Mouse (Mus musculus) liver, embryonic 11.5 days (tissue): ENCODE results near the gene Ppp4r4. TPM values are rescaled to one million over a fixed set of nuclear protein-coding genes. Genes with fewer than 3 reads are reported as not detected.
A peak's percentile ranks its signal among the peaks of the same experiment; 100 is the strongest.

Experiments used
- ATAC-seq: fragments of 200-750 bp; cut with Nextera tagmentation; replicated peaks from 2 replicates; pipeline ENCODE4 v1.8.0; 2017; ENCODE audit warnings: moderate number of reproducible peaks, mild to moderate bottlenecking, moderate TSS enrichment, moderate library complexity; ENCODE audit not compliant: low FRiP score
- DNase-seq: peaks from one replicate; pipeline ENCODE4 v3.0.0-alpha.2; 2017; ENCODE audit warnings: low spot score
- H3K27ac ChIP-seq: fragments of 300-500 bp; sonication (generic); 2 replicates; pipeline ENCODE4 v1.5.1; 2014; ENCODE audit warnings: mild to moderate bottlenecking, low read depth, low read length, control low read depth
- H3K27me3 ChIP-seq: fragments of 300-500 bp; sonication (generic); replicated peaks from 2 replicates; pipeline ENCODE4 v1.6.1; 2014; ENCODE audit warnings: low read length, mixed read lengths; ENCODE audit not compliant: control insufficient read depth, insufficient read depth
- H3K36me3 ChIP-seq: fragments of 300-500 bp; sonication (generic); 2 replicates; pipeline ENCODE4 v1.6.1; 2014; ENCODE audit warnings: mild to moderate bottlenecking, low read length, moderate library complexity, mixed read lengths; ENCODE audit not compliant: control insufficient read depth, insufficient read depth
- H3K4me1 ChIP-seq: fragments of 300-500 bp; sonication (generic); replicated peaks from 2 replicates; pipeline ENCODE4 v1.6.1; 2014; ENCODE audit warnings: low read length, mixed read lengths; ENCODE audit not compliant: control insufficient read depth, insufficient read depth
- H3K4me2 ChIP-seq: fragments of 300-500 bp; sonication (generic); 2 replicates; pipeline ENCODE4 v1.6.1; 2014; ENCODE audit warnings: mild to moderate bottlenecking, control low read depth, moderate library complexity
- H3K4me3 ChIP-seq: fragments of 300-500 bp; sonication (generic); 2 replicates; pipeline ENCODE4 v1.5.1; 2014; ENCODE audit warnings: low read depth, low read length, control low read depth
- H3K9ac ChIP-seq: fragments of 300-500 bp; sonication (generic); 2 replicates; pipeline ENCODE4 v1.6.1; 2014; ENCODE audit warnings: low read depth, low read length, control low read depth
- H3K9me3 ChIP-seq: fragments of 300-500 bp; sonication (generic); 2 replicates; pipeline ENCODE4 v1.6.1; 2016; ENCODE audit warnings: low read length, inconsistent platforms, mixed read lengths; ENCODE audit not compliant: control insufficient read depth
- WGBS: fragments of 180-500 bp; shearing (Covaris S2); extraction: QIAGEN DNeasy Blood & Tissue Kit; methylation state at CpG from one replicate; pipeline ENCODE4 v1.1.7; 2014; 5-methylcytosine and 5-hydroxymethylcytosine counted together
- polyA plus RNA-seq: library from polyadenylated mRNA; unstranded; fragments of >200 nt; fragmentation: Nextera tagmentation; extraction: Ambion mirVana; gene quantifications from 2 replicates; pipeline ENCODE4 v1.2.1, GENCODE M21; 2014

Ppp4r4 gene
- polyA plus RNA-seq, 1 experiment from 2014 or later, result 3.2 TPM

DNA sequence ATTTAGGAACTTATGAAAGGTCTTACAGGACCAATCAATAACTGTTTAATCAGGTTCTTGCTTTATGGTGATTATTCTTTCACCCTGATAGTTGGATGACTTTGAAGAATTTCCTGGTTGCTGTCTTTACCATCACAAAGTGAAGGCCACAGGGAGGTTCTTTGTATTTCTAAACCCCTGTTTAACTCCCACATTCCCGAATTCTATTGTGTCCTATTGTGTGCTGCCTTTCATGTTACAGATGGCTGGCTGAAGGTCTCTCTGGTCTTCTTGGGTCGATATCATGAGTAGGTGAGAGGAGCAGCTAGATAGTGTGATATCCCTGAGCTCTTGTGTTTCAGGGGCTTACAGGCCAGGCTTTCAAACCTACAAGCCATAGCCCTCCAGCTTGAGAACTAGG is 15.4 kb downstream of the Ppp4r4 start:
- no peaks in the 10 kb centered on the region for H3K4me1 ChIP-seq
- H3K27me3 ChIP-seq, result no peaks in the 10 kb centered on the region
- no peak overlapping the region for H3K27ac ChIP-seq
- DNase-seq, result no peak
- no peak overlapping the region for H3K4me2 ChIP-seq
- no peak for ATAC-seq
- no peak overlapping the region for H3K4me3 ChIP-seq
- no peaks in the 10 kb centered on the region for H3K9me3 ChIP-seq
- WGBS, result 46% methylated on average over 2 of the region's 2 CpGs
- no peak overlapping the region for H3K9ac ChIP-seq
- H3K36me3 ChIP-seq, result no peaks in the 10 kb centered on the region

DNA sequence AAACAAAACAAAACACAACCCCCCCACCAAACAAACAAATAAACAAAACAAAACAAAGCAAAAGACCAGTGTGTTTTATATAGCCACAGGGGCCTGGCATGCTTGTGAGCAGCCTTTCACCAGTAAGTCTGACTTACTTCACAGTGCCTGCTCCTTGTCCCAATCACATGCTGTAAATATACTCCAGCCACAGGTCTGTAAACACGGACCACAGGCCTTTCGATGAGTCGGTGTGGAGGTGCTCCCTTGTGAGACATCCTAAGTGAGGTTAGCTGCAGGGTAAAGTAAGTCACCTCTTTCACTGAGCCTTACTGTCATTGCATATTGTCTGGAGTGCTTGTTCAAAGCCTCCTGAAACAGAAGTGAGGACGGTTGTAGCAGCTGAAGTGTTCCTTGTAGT is 16.4 kb downstream of the Ppp4r4 start:
- H3K4me2 ChIP-seq, result no peak overlapping the region
- whole genome bisulfite sequencing, result 62% methylated on average over 4 of the region's 4 CpGs
- no peaks in the 10 kb centered on the region for H3K27me3 ChIP-seq
- no peaks in the 10 kb centered on the region for H3K9me3 ChIP-seq
- no peaks in the 10 kb centered on the region for H3K4me1 ChIP-seq
- no peak overlapping the region for H3K9ac ChIP-seq
- no peak overlapping the region for H3K27ac ChIP-seq
- H3K36me3 ChIP-seq, result no peaks in the 10 kb centered on the region
- ATAC-seq (no peak), DNase-seq (no peak)
- no peak overlapping the region for H3K4me3 ChIP-seq

DNA sequence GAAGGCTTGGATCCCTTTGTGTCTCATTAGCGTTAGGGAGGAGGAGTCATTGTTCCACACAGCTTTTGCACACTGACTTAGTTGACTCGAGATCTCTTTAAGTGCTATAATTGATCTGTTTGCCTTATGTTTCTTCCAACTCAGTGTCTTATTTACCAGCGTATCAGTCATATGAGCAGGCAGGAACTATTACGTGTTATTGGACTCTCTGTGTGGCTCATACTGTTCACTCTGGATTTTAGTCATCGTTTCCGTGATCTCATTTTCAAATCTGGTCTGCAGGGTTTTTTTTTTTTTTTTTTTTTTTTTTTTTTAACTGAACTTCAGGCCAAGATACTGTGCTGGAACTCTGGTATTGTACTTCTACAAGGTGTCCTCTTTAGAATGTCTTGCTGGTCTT is 18.0 kb downstream of the Ppp4r4 start:
- DNase-seq (no peak), ATAC-seq (no peak)
- Histone ChIP-seq H3K9ac (no peak overlapping the region), H3K27ac (no peak overlapping the region), H3K4me1 (no peaks in the 10 kb centered on the region), H3K36me3 (no peaks in the 10 kb centered on the region), H3K9me3 (no peaks in the 10 kb centered on the region), H3K4me3 (no peak overlapping the region), H3K27me3 (no peaks in the 10 kb centered on the region), H3K4me2 (no peak overlapping the region)
- WGBS, result 82% methylated on average over 6 of the region's 6 CpGs

DNA sequence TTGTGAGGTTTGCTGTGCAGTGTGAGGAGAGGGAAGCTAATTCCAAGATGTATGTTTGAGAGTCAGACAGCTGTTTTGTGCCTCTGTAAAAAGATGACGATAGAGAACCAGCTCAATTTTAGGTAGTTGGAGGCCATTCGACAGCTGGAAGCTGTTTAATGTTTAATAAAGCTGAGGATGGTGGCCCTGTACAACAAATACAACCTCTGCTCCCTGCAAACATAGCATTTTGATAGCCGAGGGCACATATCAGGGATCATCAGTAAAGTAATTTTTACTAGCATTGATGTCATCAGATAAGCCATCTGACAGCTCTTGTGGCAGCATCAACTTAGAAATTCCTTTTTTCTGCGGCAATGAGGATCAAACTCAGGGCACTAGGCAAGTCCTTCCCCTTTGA is 19.3 kb downstream of the Ppp4r4 start:
- Histone ChIP-seq H3K4me3 (no peak overlapping the region), H3K27me3 (no peaks in the 10 kb centered on the region), H3K4me2 (no peak overlapping the region; the same call in 1 of the 2 replicates), H3K27ac (no peak overlapping the region; the same call in 1 of the 2 replicates), H3K4me1 (no peaks in the 10 kb centered on the region), H3K9ac (no peak overlapping the region), H3K9me3 (no peaks in the 10 kb centered on the region), H3K36me3 (no peaks in the 10 kb centered on the region)
- DNase-seq (no peak), ATAC-seq (no peak; the same call in 1 of the 2 replicates)
- WGBS, result 63% methylated on average over 4 of the region's 4 CpGs

DNA sequence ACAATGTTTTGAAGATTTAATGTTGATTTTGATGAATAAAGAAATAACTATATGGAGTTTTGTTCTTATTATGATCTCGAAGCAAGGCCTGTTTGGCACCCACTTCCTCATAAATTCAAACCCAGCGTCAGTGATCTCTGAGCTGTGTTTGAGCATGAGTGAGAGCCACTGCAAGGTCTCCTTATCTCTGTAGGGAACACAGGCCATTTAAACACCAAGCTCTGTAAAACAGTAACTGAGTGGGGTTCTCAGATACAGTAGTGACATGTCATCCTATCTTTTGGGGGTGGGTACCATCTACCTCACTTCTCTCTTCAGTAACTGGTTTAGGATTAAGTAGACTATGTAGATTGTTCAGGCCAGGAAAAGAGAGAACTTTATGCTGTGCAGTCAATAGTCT is 20.4 kb downstream of the Ppp4r4 start:
- H3K27ac ChIP-seq, result no peak overlapping the region
- 59% methylated on average over 2 of the region's 2 CpGs for WGBS
- no peak overlapping the region for H3K4me3 ChIP-seq
- DNase-seq (no peak), ATAC-seq (peak; percentile 37; the same call in 1 of the 2 replicates)
- no peak overlapping the region for H3K9ac ChIP-seq
- H3K4me1 ChIP-seq, result no peaks in the 10 kb centered on the region
- H3K36me3 ChIP-seq, result no peaks in the 10 kb centered on the region
- H3K27me3 ChIP-seq, result no peaks in the 10 kb centered on the region
- no peak overlapping the region for H3K4me2 ChIP-seq
- H3K9me3 ChIP-seq, result no peaks in the 10 kb centered on the region

DNA sequence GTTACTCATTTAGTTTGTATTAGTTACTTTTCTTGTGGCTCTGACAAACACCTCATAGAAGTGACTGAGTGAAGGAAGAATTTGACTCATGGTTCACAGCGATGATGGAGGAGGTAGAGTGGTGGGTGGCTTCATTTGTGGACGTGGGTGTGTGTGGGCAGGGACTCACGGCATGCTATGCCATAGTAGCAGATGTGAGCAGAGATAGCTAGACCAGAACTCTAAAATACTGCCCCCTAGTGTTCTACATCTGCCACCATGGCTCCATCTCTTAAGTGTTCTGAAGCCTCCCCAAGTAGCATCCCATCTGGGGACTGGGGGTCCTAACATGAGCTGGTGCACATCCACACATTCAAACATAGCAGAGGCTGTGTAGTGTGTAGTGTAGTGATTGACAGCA is 21.4 kb downstream of the Ppp4r4 start:
- Histone ChIP-seq H3K4me1 (no peaks in the 10 kb centered on the region), H3K27me3 (no peaks in the 10 kb centered on the region), H3K9ac (no peak overlapping the region), H3K36me3 (no peaks in the 10 kb centered on the region), H3K9me3 (no peaks in the 10 kb centered on the region), H3K4me2 (no peak overlapping the region), H3K4me3 (no peak overlapping the region), H3K27ac (no peak overlapping the region)
- no peak for DNase-seq
- ATAC-seq, result peak; percentile 41; the same call in 1 of the 2 replicates
- WGBS, result 60% methylated on average over 3 of the region's 3 CpGs

DNA sequence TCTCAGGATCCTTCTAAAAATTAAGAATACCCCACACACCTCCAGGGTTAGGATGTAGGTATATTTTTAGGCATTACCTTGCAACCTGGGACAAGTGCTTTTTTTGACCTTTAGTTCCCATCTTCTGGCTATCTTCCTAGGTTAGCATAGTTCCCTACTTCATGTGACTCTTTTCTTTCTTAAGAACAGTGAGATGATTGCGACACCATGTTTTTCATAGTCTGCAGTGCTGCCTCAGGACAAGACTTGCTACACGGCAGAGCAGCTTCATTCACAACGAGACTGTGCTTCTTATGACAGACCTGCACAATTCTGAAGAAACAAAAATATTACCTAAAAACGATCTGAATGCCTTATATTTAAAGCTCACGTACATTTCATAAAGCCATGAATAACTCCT is 24.8 kb downstream of the Ppp4r4 start:
- H3K27me3 ChIP-seq, result no peaks in the 10 kb centered on the region

DNA sequence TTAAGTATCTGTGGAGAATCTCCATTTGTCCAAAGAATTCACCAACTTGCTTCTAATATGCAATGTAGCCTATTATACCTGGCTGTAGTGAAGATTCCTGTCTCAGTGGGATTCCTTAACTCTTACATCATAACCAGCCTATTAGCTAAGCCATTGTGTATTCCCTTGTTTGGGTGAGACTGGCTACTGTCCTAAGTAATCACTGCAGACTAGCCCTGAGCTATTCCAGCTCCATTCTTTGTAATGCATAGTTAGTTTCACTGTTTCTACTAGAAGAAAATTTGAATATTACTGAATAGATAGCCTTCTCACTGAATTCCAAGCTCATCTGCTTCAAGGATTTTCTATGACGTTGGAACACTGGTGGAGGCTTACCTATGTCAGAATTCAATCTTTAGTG is 32.6 kb downstream of the Ppp4r4 start:
- Histone ChIP-seq H3K4me2 (no peak overlapping the region), H3K27ac (no peak overlapping the region), H3K27me3 (no peaks in the 10 kb centered on the region), H3K9me3 (no peaks in the 10 kb centered on the region), H3K9ac (no peak overlapping the region), H3K36me3 (no peaks in the 10 kb centered on the region), H3K4me3 (no peak overlapping the region), H3K4me1 (no peaks in the 10 kb centered on the region)
- ATAC-seq (no peak), DNase-seq (no peak)
- 56% methylated on average over 1 of the region's 1 CpGs for WGBS

More for the DNA sequence above, 24.8 kb downstream of the Ppp4r4 start:
- Histone ChIP-seq H3K4me3 (no peak overlapping the region), H3K4me1 (no peaks in the 10 kb centered on the region), H3K4me2 (no peak overlapping the region), H3K27ac (no peak overlapping the region), H3K9ac (no peak overlapping the region), H3K36me3 (no peaks in the 10 kb centered on the region), H3K9me3 (no peaks in the 10 kb centered on the region)
- ATAC-seq (no peak), DNase-seq (no peak)
- 78% methylated on average over 5 of the region's 5 CpGs for WGBS

DNA sequence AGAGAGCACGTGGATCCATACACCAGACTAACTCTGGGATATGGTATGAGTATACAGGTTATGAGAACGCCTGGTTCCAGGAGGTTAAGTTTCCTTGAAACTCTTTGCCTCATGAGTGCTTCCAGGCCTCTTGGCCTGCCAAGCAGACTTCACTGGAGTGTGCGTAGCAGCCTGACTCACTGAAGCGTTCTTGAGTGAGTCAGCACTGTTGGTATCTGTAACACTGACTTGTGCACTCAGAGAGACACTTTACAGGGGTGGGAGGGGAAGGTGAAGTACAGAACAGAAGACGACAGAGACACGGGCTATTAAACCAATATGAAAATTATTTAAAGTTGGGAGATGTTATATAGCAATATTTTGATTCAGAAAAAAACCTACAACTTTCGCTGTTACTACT is 33.1 kb downstream of the Ppp4r4 start:
- H3K27me3 ChIP-seq, result no peaks in the 10 kb centered on the region
- ATAC-seq (no peak), DNase-seq (no peak)
- H3K27ac ChIP-seq, result no peak overlapping the region
- H3K4me2 ChIP-seq, result no peak overlapping the region
- no peaks in the 10 kb centered on the region for H3K4me1 ChIP-seq
- no peak overlapping the region for H3K9ac ChIP-seq
- no peak overlapping the region for H3K4me3 ChIP-seq
- 66% methylated on average over 7 of the region's 7 CpGs for WGBS
- H3K9me3 ChIP-seq, result no peaks in the 10 kb centered on the region
- H3K36me3 ChIP-seq, result no peaks in the 10 kb centered on the region
